Mouse (Mus musculus) liver, adult 2 months (tissue): Measurements from ENCODE around the gene Samd9l.
"Not testable (repeated sequence)": the region's sequence is repeated elsewhere in the genome, so short reads cannot be mapped to it uniquely, and the experiment has no call there.

ENCODE experiments used
- CTCF ChIP-seq: fragments of 200-500 bp; IDR thresholded peaks from 2 replicates; pipeline ENCODE4 v1.5.1; 2011; ENCODE audit warnings: low read depth, low read length, control low read depth
- POLR2A ChIP-seq: fragments of 200-500 bp; IDR thresholded peaks from 2 replicates; pipeline ENCODE4 v1.6.1; 2011; ENCODE audit warnings: low read length, control low read depth; ENCODE audit not compliant: insufficient read depth; ENCODE audit errors: extremely low read depth

- TF ChIP-seq POLR2A, CTCF: not testable (repeated sequence)
These were observed 55.6 kb downstream of the Samd9l start for GRCm38 (mm10) chr6:3343603-3344247.
